Mouse (Mus musculus) gastrocnemius, adult 2 months (tissue): ENCODE measurements around the gene Cpne8. TPM values are rescaled to one million over a fixed set of nuclear protein-coding genes. Genes with fewer than 3 reads are reported as not detected.

ENCODE experiments used
- DNase-seq: peaks from one replicate; pipeline ENCODE4 v3.0.0; 2022
- H3K27ac ChIP-seq: fragments of 200-600 bp; 2 replicates; pipeline ENCODE4 v1.8.1; 2022; ENCODE audit warnings: mild to moderate bottlenecking
- H3K4me3 ChIP-seq: fragments of 200-600 bp; 2 replicates; pipeline ENCODE4 v1.8.1; 2022; ENCODE audit warnings: mild to moderate bottlenecking, moderate library complexity
- CTCF ChIP-seq: fragments of 200-600 bp; IDR thresholded peaks from 2 replicates; pipeline ENCODE4 v1.8.1; 2022; ENCODE audit warnings: antibody characterized with exemption, mild to moderate bottlenecking, moderate library complexity
- intact Hi-C: fragments of 180-260 bp; cut with DNase I; formaldehyde crosslinking; loops from one replicate; pipeline ENCODE4 v1.15.1; 2025
- long read RNA-seq, 2 experiments: library from polyadenylated mRNA; stranded (forward); transcript quantifications; one replicate each; pipeline ENCODE4 v2.0.0; 2021
- total RNA-seq, 2 experiments: library from RNA; stranded (reverse); gene quantifications; 2 replicates each; pipeline ENCODE4 v1.2.3; 2021

Gene Cpne8
- total RNA-seq = 1 to 10 TPM; 2.5 to 3.4 TPM
- long read RNA-seq, experiment 1, partial matches to known transcripts = 0 of 2 reads
- long read RNA-seq, experiment 1, other reads (novel, unspliced or antisense) = 1 of 2 reads
- long read RNA-seq, experiment 2, partial matches to known transcripts = 0 of 5 reads
- long read RNA-seq, experiment 2, other reads (novel, unspliced or antisense) = 1 of 5 reads

- no peak for TF ChIP-seq CTCF
- intact Hi-C loops = no loop called here
- H3K4me3 ChIP-seq = peak within 1 kb of the TSS; percentile 77
- DNase-seq = peak; percentile 86
- peak within 1 kb of the TSS; percentile 85 for H3K27ac ChIP-seq
Measured at GRCm38 (mm10) chr15:90678985-90679759, at the start of gene Cpne8. TSS of gene Cpne8 (minus strand) at chr15:90679432.

GRCm38 (mm10) chr15:90717717-90718116, 38.5 kb upstream of the Cpne8 start:
- Histone ChIP-seq H3K27ac (no peak overlapping the region), H3K4me3 (no peak overlapping the region)
- intact Hi-C loops = no loop called here
- TF ChIP-seq CTCF = no peak
- DNase-seq = no peak

- Histone ChIP-seq H3K27ac (no peak overlapping the region), H3K4me3 (no peak overlapping the region)
- no peak for TF ChIP-seq CTCF
- no peak for DNase-seq
- intact Hi-C loops = no loop called here
Measured at GRCm38 (mm10) chr15:90709296-90709695, 30.1 kb upstream of the Cpne8 start.

- H3K27ac ChIP-seq = no peak overlapping the region
- no peak overlapping the region for H3K4me3 ChIP-seq
- intact Hi-C loops = no loop called here
- no peak for TF ChIP-seq CTCF
- no peak for DNase-seq
Measured at GRCm38 (mm10) chr15:90704314-90704713, 25.1 kb upstream of the Cpne8 start.

GRCm38 (mm10) chr15:90703502-90704232, 24.4 kb upstream of the Cpne8 start:
- TF ChIP-seq CTCF = no peak
- H3K27ac ChIP-seq = no peak overlapping the region
- DNase-seq = no peak
- intact Hi-C loops = no loop called here
- no peak overlapping the region for H3K4me3 ChIP-seq

- intact Hi-C loops = no loop called here
- H3K27ac ChIP-seq = no peak overlapping the region
- TF ChIP-seq CTCF = no peak
- no peak overlapping the region for H3K4me3 ChIP-seq
- no peak for DNase-seq
Measured at GRCm38 (mm10) chr15:90686770-90687169, 7.5 kb upstream of the Cpne8 start.

GRCm38 (mm10) chr15:90679760-90680579, 738 bp upstream of the Cpne8 start:
- TF ChIP-seq CTCF = peak; percentile 99
- H3K4me3 ChIP-seq = peak overlapping the region; percentile 77
- peak overlapping the region; percentile 85 for H3K27ac ChIP-seq
- intact Hi-C loops = no loop called here
- DNase-seq = peak; percentile 72

GRCm38 (mm10) chr15:90678488-90678887, 744 bp downstream of the Cpne8 start:
- no peak for TF ChIP-seq CTCF
- Histone ChIP-seq H3K27ac (peak overlapping the region; percentile 85), H3K4me3 (peak overlapping the region; percentile 77)
- intact Hi-C loops = no loop called here
- DNase-seq = peak; percentile 60

GRCm38 (mm10) chr15:90669494-90669893, 9.7 kb downstream of the Cpne8 start:
- H3K4me3 ChIP-seq = no peak overlapping the region
- H3K27ac ChIP-seq = no peak overlapping the region
- TF ChIP-seq CTCF = no peak
- no peak for DNase-seq
- intact Hi-C loops = no loop called here

- no peak for DNase-seq
- no peak for TF ChIP-seq CTCF
- intact Hi-C loops = no loop called here
Measured at GRCm38 (mm10) chr15:90666893-90667292, 12.3 kb downstream of the Cpne8 start.

GRCm38 (mm10) chr15:90664615-90665014, 14.6 kb downstream of the Cpne8 start:
- no peak for DNase-seq
- Histone ChIP-seq H3K27ac (no peak overlapping the region), H3K4me3 (no peak overlapping the region)
- TF ChIP-seq CTCF = no peak
- intact Hi-C loops = no loop called here

More at GRCm38 (mm10) chr15:90666893-90667292, 12.3 kb downstream of the Cpne8 start:
- Histone ChIP-seq H3K27ac (no peak overlapping the region), H3K4me3 (no peak overlapping the region)

GRCm38 (mm10) chr15:90663631-90664030, 15.6 kb downstream of the Cpne8 start:
- H3K27ac ChIP-seq = no peak overlapping the region
- intact Hi-C loops = no loop called here
- H3K4me3 ChIP-seq = no peak overlapping the region
- TF ChIP-seq CTCF = no peak
- DNase-seq = no peak
